Mouse (Mus musculus): Measurements from ENCODE around the gene Ate1. TPM values are rescaled to one million over a fixed set of nuclear protein-coding genes. Genes with fewer than 3 reads are reported as not detected.

Ate1 gene
- total RNA-seq (2014; fragmentation: Nextera tagmentation): 31.9 and 32.1 TPM in 2 replicates
- 60.6 and 66.9 TPM in 2 replicates for total RNA-seq (2017)

GRCm38 (mm10) chr7:130520049-130520425, at the start of gene Ate1:
Ate1 (minus strand) TSS chr7:130520369.
- no peak for ATAC-seq (replicated peaks; ENCODE audit: low FRiP score, low TSS enrichment, poor library complexity, severe bottlenecking)

- ATAC-seq (replicated peaks; ENCODE audit: low FRiP score, low TSS enrichment, poor library complexity, severe bottlenecking): no peak
Observed at GRCm38 (mm10) chr7:130568783-130569436, 48.7 kb upstream of the Ate1 start.

- no peak for ATAC-seq (replicated peaks; ENCODE audit: low FRiP score, low TSS enrichment, poor library complexity, severe bottlenecking)
Observed at GRCm38 (mm10) chr7:130564596-130564995, 44.4 kb upstream of the Ate1 start.

- ATAC-seq (replicated peaks; ENCODE audit: low FRiP score, low TSS enrichment, poor library complexity, severe bottlenecking): no peak
Observed at GRCm38 (mm10) chr7:130563880-130564279, 43.7 kb upstream of the Ate1 start.

- ATAC-seq (replicated peaks; ENCODE audit: low FRiP score, low TSS enrichment, poor library complexity, severe bottlenecking): 0 out of 2 replicates have a peak, but pooled peaks have one; percentile 30
Observed at GRCm38 (mm10) chr7:130563276-130563675, 43.1 kb upstream of the Ate1 start.

- 0 out of 2 replicates have a peak, but pooled peaks have one; percentile 42 for ATAC-seq (replicated peaks; ENCODE audit: low FRiP score, low TSS enrichment, poor library complexity, severe bottlenecking)
Observed at GRCm38 (mm10) chr7:130560933-130561332, 40.8 kb upstream of the Ate1 start.

GRCm38 (mm10) chr7:130558592-130558991, 38.4 kb upstream of the Ate1 start:
- ATAC-seq (replicated peaks; ENCODE audit: low FRiP score, low TSS enrichment, poor library complexity, severe bottlenecking): no peak

GRCm38 (mm10) chr7:130555597-130555996, 35.4 kb upstream of the Ate1 start:
- no peak for ATAC-seq (replicated peaks; ENCODE audit: low FRiP score, low TSS enrichment, poor library complexity, severe bottlenecking)

GRCm38 (mm10) chr7:130553321-130553720, 33.2 kb upstream of the Ate1 start:
- ATAC-seq (replicated peaks; ENCODE audit: low FRiP score, low TSS enrichment, poor library complexity, severe bottlenecking): no peak

- no peak for ATAC-seq (replicated peaks; ENCODE audit: low FRiP score, low TSS enrichment, poor library complexity, severe bottlenecking)
Observed at GRCm38 (mm10) chr7:130552780-130553179, 32.6 kb upstream of the Ate1 start.

- ATAC-seq (replicated peaks; ENCODE audit: low FRiP score, low TSS enrichment, poor library complexity, severe bottlenecking): peak; percentile 45; the same call in 1 of the 2 replicates
Observed at GRCm38 (mm10) chr7:130547635-130548175, 27.5 kb upstream of the Ate1 start.

GRCm38 (mm10) chr7:130546791-130547484, 26.8 kb upstream of the Ate1 start:
- peak; percentile 92 for ATAC-seq (replicated peaks; ENCODE audit: low FRiP score, low TSS enrichment, poor library complexity, severe bottlenecking)

- ATAC-seq (replicated peaks; ENCODE audit: low FRiP score, low TSS enrichment, poor library complexity, severe bottlenecking): no peak
Observed at GRCm38 (mm10) chr7:130546421-130546790, 26.2 kb upstream of the Ate1 start.

GRCm38 (mm10) chr7:130545893-130546292, 25.7 kb upstream of the Ate1 start:
- no peak for ATAC-seq (replicated peaks; ENCODE audit: low FRiP score, low TSS enrichment, poor library complexity, severe bottlenecking)

GRCm38 (mm10) chr7:130545401-130545800, 25.2 kb upstream of the Ate1 start:
- no peak for ATAC-seq (replicated peaks; ENCODE audit: low FRiP score, low TSS enrichment, poor library complexity, severe bottlenecking)

GRCm38 (mm10) chr7:130543181-130543580, 23.0 kb upstream of the Ate1 start:
- ATAC-seq (replicated peaks; ENCODE audit: low FRiP score, low TSS enrichment, poor library complexity, severe bottlenecking): no peak

GRCm38 (mm10) chr7:130540176-130540575, 20.0 kb upstream of the Ate1 start:
- no peak for ATAC-seq (replicated peaks; ENCODE audit: low FRiP score, low TSS enrichment, poor library complexity, severe bottlenecking)

- no peak for ATAC-seq (replicated peaks; ENCODE audit: low FRiP score, low TSS enrichment, poor library complexity, severe bottlenecking)
Observed at GRCm38 (mm10) chr7:130537068-130537467, 16.9 kb upstream of the Ate1 start.

GRCm38 (mm10) chr7:130535174-130535573, 15.0 kb upstream of the Ate1 start:
- no peak for ATAC-seq (replicated peaks; ENCODE audit: low FRiP score, low TSS enrichment, poor library complexity, severe bottlenecking)

GRCm38 (mm10) chr7:130533316-130534260, 13.4 kb upstream of the Ate1 start:
- ATAC-seq (replicated peaks; ENCODE audit: low FRiP score, low TSS enrichment, poor library complexity, severe bottlenecking): peak; percentile 97

Measured in megakaryocyte-erythroid progenitor cell, adult 5-6 weeks (primary cell).